Mouse (Mus musculus) lung, postnatal 0 days (tissue): Measurements from ENCODE around the gene Vmn1r85.

Source experiments
- CTCF ChIP-seq: IDR thresholded peaks from 2 replicates; pipeline ENCODE4 v1.5.1; 2016; ENCODE audit warnings: antibody characterized with exemption, mild to moderate bottlenecking
- EP300 ChIP-seq: IDR thresholded peaks from 2 replicates; pipeline ENCODE4 v1.6.1; 2016; ENCODE audit warnings: antibody characterized with exemption, mild to moderate bottlenecking, control low read depth

GRCm38 (mm10) chr7:13137340-13137739 is 42.4 kb upstream of the Vmn1r85 start:
- TF ChIP-seq CTCF (no peak), EP300 (no peak)
